Mouse (Mus musculus) forebrain, embryonic 10.5 days (tissue): Measurements from ENCODE around the gene Rfx8. TPM values are rescaled to one million over a fixed set of nuclear protein-coding genes. Genes with fewer than 3 reads are reported as not detected.

Experiments used
- DNase-seq: peaks from one replicate; pipeline ENCODE4 v3.0.0-alpha.2; 2017; ENCODE audit warnings: low spot score; ENCODE audit errors: extremely low spot score
- H3K27ac ChIP-seq: fragments of 300-500 bp; sonication (generic); 2 replicates; pipeline ENCODE4 v1.5.1; 2016; ENCODE audit warnings: mild to moderate bottlenecking
- H3K27me3 ChIP-seq: fragments of 300-500 bp; sonication (generic); 2 replicates; pipeline ENCODE4 v1.6.1; 2016; ENCODE audit warnings: mild to moderate bottlenecking; ENCODE audit not compliant: poor library complexity, severe bottlenecking
- H3K36me3 ChIP-seq: fragments of 300-500 bp; sonication (generic); replicated peaks from 2 replicates; pipeline ENCODE4 v1.6.1; 2016; ENCODE audit warnings: mild to moderate bottlenecking, moderate library complexity
- H3K4me1 ChIP-seq: fragments of 300-500 bp; sonication (generic); 2 replicates; pipeline ENCODE4 v1.6.1; 2016
- H3K4me3 ChIP-seq: fragments of 300-500 bp; sonication (generic); 2 replicates; pipeline ENCODE4 v1.5.1; 2016; ENCODE audit warnings: mild to moderate bottlenecking, moderate library complexity
- H3K9me3 ChIP-seq: fragments of 300-500 bp; sonication (generic); 2 replicates; pipeline ENCODE4 v1.6.1; 2016; ENCODE audit warnings: mild to moderate bottlenecking, moderate library complexity
- WGBS: fragments of 180-500 bp; shearing (Covaris S2); methylation state at CpG from one replicate; pipeline ENCODE4 v1.1.7; 2016; 5-methylcytosine and 5-hydroxymethylcytosine counted together
- polyA plus RNA-seq: library from polyadenylated mRNA; unstranded; fragments of >200 nt; fragmentation: Nextera tagmentation; extraction: Ambion mirVana; gene quantifications from 2 replicates; pipeline ENCODE4 v1.2.1, GENCODE M21; 2016

Gene Rfx8
- polyA plus RNA-seq, 1 experiment from 2014 or later: 0.22 TPM

GRCm38 (mm10) chr1:39751537-39751936, 30.7 kb upstream of the Rfx8 start:
- no peaks in the 10 kb centered on the region for H3K27me3 ChIP-seq
- 89% methylated on average over 6 of the region's 6 CpGs for WGBS

DNA sequence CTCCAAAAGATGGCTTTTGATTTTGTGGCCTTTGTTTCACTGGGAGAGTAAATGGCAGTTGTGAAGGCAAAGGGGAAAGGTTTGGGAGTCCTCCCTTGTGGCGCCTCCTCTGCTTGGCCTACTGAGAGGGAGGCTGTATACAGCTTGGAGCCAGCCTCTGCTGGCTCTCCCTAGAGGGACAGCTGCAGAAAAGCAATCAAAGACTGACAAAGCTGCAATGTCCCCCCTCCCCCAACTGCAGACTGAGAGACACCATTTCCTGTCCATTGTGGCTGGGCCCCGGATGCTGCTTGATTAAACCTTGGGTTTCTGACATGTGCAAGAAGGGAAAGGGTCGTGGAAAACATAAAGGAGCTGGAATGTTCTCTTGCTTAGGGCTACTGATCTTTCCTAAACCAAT, 28.9 kb upstream of the Rfx8 start:
- H3K27me3 ChIP-seq: no peaks in the 10 kb centered on the region
- peak overlapping the region; percentile 61; the same call in 1 of the 2 replicates for H3K27ac ChIP-seq
- WGBS: 23% methylated on average over 3 of the region's 3 CpGs
- peaks cover 28% of the 10 kb centered on the region for H3K4me1 ChIP-seq
- no peak for DNase-seq
- H3K4me3 ChIP-seq: no peak overlapping the region
- no peaks in the 10 kb centered on the region for H3K9me3 ChIP-seq
- no peaks in the 10 kb centered on the region for H3K36me3 ChIP-seq

More at GRCm38 (mm10) chr1:39751537-39751936, 30.7 kb upstream of the Rfx8 start:
- Histone ChIP-seq H3K4me3 (no peak overlapping the region), H3K4me1 (peaks cover 24% of the 10 kb centered on the region), H3K36me3 (no peaks in the 10 kb centered on the region), H3K27ac (no peak overlapping the region), H3K9me3 (no peaks in the 10 kb centered on the region)
- DNase-seq: no peak

- H3K36me3 ChIP-seq: no peaks in the 10 kb centered on the region
- H3K9me3 ChIP-seq: no peaks in the 10 kb centered on the region
- DNase-seq: no peak
- WGBS: 45% methylated on average over 1 of the region's 1 CpGs
- peaks cover 28% of the 10 kb centered on the region for H3K4me1 ChIP-seq
- no peaks in the 10 kb centered on the region for H3K27me3 ChIP-seq
- no peak overlapping the region for H3K4me3 ChIP-seq
- peak overlapping the region; percentile 61; the same call in 1 of the 2 replicates for H3K27ac ChIP-seq
These were observed 28.4 kb upstream of the Rfx8 start for GRCm38 (mm10) chr1:39749214-39749613.

GRCm38 (mm10) chr1:39748666-39749065, 27.9 kb upstream of the Rfx8 start:
- Histone ChIP-seq H3K4me1 (peaks cover 28% of the 10 kb centered on the region), H3K27ac (no peak overlapping the region), H3K27me3 (no peaks in the 10 kb centered on the region), H3K36me3 (no peaks in the 10 kb centered on the region), H3K9me3 (no peaks in the 10 kb centered on the region), H3K4me3 (no peak overlapping the region)
- WGBS: 89% methylated on average over 6 of the region's 6 CpGs
- DNase-seq: no peak

DNA sequence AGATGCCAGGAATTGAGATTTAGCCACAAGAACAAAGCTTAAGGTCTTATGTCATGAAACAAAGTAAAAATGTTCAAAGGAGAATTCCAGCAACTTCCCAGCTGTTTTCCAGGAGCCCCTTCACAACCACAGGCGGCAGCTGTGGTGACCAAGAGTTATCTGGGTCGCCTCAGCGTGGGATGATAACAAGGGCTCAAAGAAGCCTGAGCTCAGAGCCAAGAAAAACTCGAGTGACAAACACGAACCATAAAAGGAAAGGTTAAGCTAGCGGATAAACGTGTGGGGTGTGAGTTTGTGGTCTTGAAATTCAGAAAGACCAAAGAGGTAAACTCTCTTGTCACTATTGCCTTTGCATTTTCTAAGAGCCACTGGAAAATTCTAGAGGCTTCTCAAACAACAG, 25.7 kb upstream of the Rfx8 start:
- DNase-seq: no peak
- no peak overlapping the region for H3K4me3 ChIP-seq
- no peaks in the 10 kb centered on the region for H3K27me3 ChIP-seq
- H3K9me3 ChIP-seq: no peaks in the 10 kb centered on the region
- peak overlapping the region; percentile 35 for H3K27ac ChIP-seq
- WGBS: 59% methylated on average over 7 of the region's 7 CpGs
- peaks cover 29% of the 10 kb centered on the region for H3K4me1 ChIP-seq
- H3K36me3 ChIP-seq: no peaks in the 10 kb centered on the region

- Histone ChIP-seq H3K27ac (no peak overlapping the region), H3K27me3 (peaks cover 6% of the 10 kb centered on the region; the same call in 1 of the 2 replicates), H3K4me1 (peaks cover 14% of the 10 kb centered on the region), H3K36me3 (no peaks in the 10 kb centered on the region), H3K4me3 (no peak overlapping the region), H3K9me3 (no peaks in the 10 kb centered on the region)
- WGBS: 41% methylated on average over 7 of the region's 7 CpGs
- DNase-seq: no peak
These were observed 20.2 kb upstream of the Rfx8 start for GRCm38 (mm10) chr1:39740948-39741347.

DNA sequence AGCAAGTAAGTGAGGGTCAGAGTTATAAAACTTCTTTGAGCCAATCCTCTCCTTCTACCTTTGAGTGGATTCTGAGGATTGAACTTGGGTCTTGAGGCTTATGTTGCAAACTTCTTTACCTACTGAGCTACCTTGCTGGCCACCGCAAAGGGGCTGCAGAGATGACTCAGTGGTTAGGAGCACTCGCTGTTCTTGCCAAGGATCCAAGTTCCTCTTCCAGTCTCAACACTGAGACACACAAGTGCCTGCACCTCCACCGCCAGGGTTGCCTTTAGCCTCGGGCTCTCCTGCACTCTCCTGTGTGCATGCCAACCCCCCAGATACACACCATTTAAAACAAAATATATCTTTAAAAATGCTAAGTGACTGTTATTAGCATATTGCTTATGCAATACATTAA, 19.2 kb upstream of the Rfx8 start:
- no peak for DNase-seq
- H3K4me3 ChIP-seq: no peak overlapping the region
- peaks cover 22% of the 10 kb centered on the region for H3K4me1 ChIP-seq
- H3K36me3 ChIP-seq: no peaks in the 10 kb centered on the region
- WGBS: 73% methylated on average over 4 of the region's 4 CpGs
- H3K9me3 ChIP-seq: no peaks in the 10 kb centered on the region
- no peak overlapping the region for H3K27ac ChIP-seq
- peaks cover 14% of the 10 kb centered on the region; the same call in 1 of the 2 replicates for H3K27me3 ChIP-seq

DNA sequence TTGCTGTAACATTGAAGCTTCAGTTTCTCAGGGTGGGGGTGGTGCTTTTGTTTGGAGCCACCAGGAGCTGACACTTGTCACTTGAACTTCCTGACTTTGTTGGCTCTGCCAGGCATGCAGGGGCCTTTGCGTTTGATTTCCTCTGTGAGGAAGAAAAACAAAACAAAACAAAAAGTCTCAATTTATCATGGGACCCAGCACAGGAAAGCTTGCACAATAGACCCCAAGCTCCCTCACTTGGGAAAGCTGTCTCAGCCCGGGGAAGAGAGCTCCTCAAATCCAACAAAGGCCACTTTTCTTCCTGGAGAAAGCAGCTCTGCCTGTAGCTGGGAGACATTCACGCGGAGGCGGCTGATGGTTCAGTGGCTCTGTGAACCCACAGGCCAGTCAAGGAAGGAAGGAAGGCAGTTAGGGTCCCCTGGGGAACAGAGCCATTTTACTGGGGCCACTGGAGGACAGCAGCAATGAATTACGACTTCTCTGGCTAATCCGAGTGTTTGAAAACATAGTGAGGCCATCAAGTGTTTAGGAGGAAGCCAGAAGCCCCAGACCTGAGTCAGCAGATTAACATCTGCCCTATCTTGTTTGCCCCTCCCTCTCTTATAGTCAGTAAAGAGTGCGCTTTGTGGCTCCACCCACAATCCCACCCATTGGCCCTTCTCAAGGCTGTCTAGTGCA, 15.3 kb upstream of the Rfx8 start:
- Histone ChIP-seq H3K27ac (peak overlapping the region; percentile 73), H3K36me3 (no peaks in the 10 kb centered on the region), H3K9me3 (peaks cover 12% of the 10 kb centered on the region; the same call in 1 of the 2 replicates), H3K4me1 (peaks cover 32% of the 10 kb centered on the region), H3K27me3 (peaks cover 53% of the 10 kb centered on the region), H3K4me3 (no peak overlapping the region)
- DNase-seq: no peak
- 39% methylated on average over 8 of the region's 8 CpGs for WGBS

DNA sequence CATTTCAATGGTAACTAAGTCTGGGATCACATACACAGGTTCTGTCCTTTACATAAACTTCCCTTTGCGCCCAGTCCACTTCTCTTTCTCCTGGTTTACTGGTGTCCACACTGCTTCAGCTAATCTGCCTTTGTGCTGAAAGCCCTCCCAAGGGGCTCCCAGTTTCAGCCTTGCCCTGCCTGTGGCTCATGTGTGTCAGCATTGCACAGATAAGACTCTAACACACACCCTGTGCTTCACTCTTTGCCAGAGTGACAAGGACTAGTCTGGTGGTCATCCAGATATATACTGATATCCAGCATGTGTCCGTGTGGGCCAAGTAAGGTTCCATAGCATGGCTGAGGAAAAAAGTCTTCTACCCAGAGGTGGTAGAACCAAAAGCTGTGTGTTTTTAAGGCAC, 14.7 kb upstream of the Rfx8 start:
- H3K36me3 ChIP-seq: no peaks in the 10 kb centered on the region
- H3K9me3 ChIP-seq: peaks cover 12% of the 10 kb centered on the region; the same call in 1 of the 2 replicates
- H3K4me3 ChIP-seq: no peak overlapping the region
- DNase-seq: no peak
- H3K27me3 ChIP-seq: peaks cover 53% of the 10 kb centered on the region
- peak overlapping the region; percentile 73 for H3K27ac ChIP-seq
- peaks cover 34% of the 10 kb centered on the region for H3K4me1 ChIP-seq
- WGBS: 85% methylated on average over 2 of the region's 2 CpGs

- H3K27me3 ChIP-seq: peaks cover 58% of the 10 kb centered on the region
- peaks cover 40% of the 10 kb centered on the region for H3K4me1 ChIP-seq
- H3K27ac ChIP-seq: peak overlapping the region; percentile 48; the same call in 1 of the 2 replicates
- peaks cover 12% of the 10 kb centered on the region; the same call in 1 of the 2 replicates for H3K9me3 ChIP-seq
- no peak for DNase-seq
- no peaks in the 10 kb centered on the region for H3K36me3 ChIP-seq
- no peak overlapping the region for H3K4me3 ChIP-seq
- 90% methylated on average over 6 of the region's 6 CpGs for WGBS
These were observed 14.1 kb upstream of the Rfx8 start for GRCm38 (mm10) chr1:39734881-39735280.

DNA sequence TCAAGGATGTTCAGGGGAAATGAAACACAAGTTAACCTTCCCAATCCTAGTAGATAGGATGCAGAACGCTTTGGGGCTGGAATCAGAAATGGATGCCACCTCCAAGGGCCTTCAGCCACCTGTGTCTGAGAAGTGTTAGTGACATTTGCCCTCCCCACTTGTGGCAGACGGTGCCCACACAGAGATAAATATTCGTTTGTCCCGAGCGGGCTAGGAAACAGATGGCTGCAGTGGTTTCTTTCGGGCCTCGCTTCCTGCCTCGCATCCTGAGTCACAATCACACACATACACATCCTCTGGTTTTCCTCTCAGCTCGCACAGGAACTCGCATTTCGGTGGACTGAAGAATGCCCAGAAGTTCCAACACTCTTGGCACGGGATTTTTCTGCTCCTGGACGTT, 13.5 kb upstream of the Rfx8 start:
- no peak for DNase-seq
- H3K36me3 ChIP-seq: no peaks in the 10 kb centered on the region
- H3K4me3 ChIP-seq: no peak overlapping the region
- H3K4me1 ChIP-seq: peaks cover 45% of the 10 kb centered on the region
- H3K9me3 ChIP-seq: peaks cover 12% of the 10 kb centered on the region; the same call in 1 of the 2 replicates
- peak overlapping the region; percentile 48; the same call in 1 of the 2 replicates for H3K27ac ChIP-seq
- peaks cover 64% of the 10 kb centered on the region for H3K27me3 ChIP-seq
- WGBS: 90% methylated on average over 13 of the region's 13 CpGs

DNA sequence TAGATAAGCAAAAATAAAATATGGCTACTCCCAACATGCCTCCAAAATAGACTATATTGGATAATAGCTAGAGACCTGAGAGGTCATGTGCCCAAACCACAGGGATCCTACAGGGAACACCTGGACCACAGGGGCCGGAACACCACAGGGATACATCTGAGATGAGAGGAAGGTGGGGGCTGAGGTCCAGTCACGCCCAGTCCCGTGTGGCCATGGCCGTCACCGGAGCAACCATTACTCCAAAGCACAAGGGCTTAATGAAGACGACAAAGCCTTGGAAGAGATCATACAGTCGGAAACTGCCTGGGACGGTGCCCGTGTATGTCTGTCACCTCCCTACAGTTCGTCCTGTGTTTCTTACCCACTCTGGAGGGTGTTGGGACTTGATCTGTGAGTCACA, 13.1 kb upstream of the Rfx8 start:
- Histone ChIP-seq H3K4me3 (no peak overlapping the region), H3K36me3 (no peaks in the 10 kb centered on the region), H3K4me1 (peaks cover 47% of the 10 kb centered on the region), H3K27me3 (peaks cover 68% of the 10 kb centered on the region), H3K27ac (no peak overlapping the region), H3K9me3 (peaks cover 12% of the 10 kb centered on the region; the same call in 1 of the 2 replicates)
- no peak for DNase-seq
- WGBS: 94% methylated on average over 10 of the region's 10 CpGs

DNA sequence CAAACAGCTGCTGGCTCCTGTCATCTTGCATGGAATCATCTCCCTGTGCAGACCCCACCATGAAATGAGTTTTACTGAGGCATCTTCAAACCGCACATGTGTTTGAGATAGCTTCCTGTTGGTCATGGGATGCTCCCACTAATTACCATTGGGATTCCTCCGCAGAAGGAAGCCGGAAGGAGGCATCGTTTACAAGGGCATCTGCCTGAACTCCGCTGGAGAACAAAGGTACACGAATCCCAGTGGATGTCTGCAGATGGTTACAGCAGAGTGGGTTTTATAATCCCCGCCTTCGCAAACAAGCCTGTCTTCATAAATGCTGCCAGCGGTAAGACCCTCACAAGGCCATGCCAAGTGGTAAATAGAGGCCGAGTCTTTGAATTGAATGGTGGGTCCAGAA, 11.3 kb upstream of the Rfx8 start:
- Histone ChIP-seq H3K4me3 (no peak overlapping the region), H3K9me3 (peaks cover 12% of the 10 kb centered on the region; the same call in 1 of the 2 replicates), H3K27ac (peak overlapping the region; percentile 51; the same call in 1 of the 2 replicates), H3K27me3 (peaks cover 75% of the 10 kb centered on the region), H3K36me3 (no peaks in the 10 kb centered on the region), H3K4me1 (peaks cover 47% of the 10 kb centered on the region)
- WGBS: 74% methylated on average over 10 of the region's 10 CpGs
- no peak for DNase-seq
